Mouse (Mus musculus) cortical plate, adult 2 months (tissue): Measurements from ENCODE around the gene Phrf1.

Source experiments
- CTCF ChIP-seq: fragments of 200-500 bp; IDR thresholded peaks from 2 replicates; pipeline ENCODE4 v1.5.1; 2011; ENCODE audit warnings: mild to moderate bottlenecking, control low read depth, low read length; ENCODE audit not compliant: insufficient read depth; ENCODE audit errors: extremely low read depth
- POLR2A ChIP-seq: fragments of 200-500 bp; IDR thresholded peaks from 2 replicates; pipeline ENCODE4 v1.6.1; 2011; ENCODE audit warnings: mild to moderate bottlenecking, low read length, control low read depth; ENCODE audit not compliant: insufficient read depth; ENCODE audit errors: extremely low read depth

GRCm38 (mm10) chr7:141205504-141205903 lies 23.1 kb upstream of the Phrf1 start:
- no peak for TF ChIP-seq CTCF
- no peak for TF ChIP-seq POLR2A
